Mouse (Mus musculus) lung, adult 2 months (tissue): Measurements from ENCODE around the gene Alk.

Experiments
- CTCF ChIP-seq: fragments of 200-500 bp; IDR thresholded peaks from 2 replicates; pipeline ENCODE4 v1.5.1; 2011; ENCODE audit warnings: mild to moderate bottlenecking, low read length, control low read depth; ENCODE audit not compliant: insufficient read depth
- POLR2A ChIP-seq: fragments of 200-500 bp; IDR thresholded peaks from 2 replicates; pipeline ENCODE4 v1.6.1; 2011; ENCODE audit warnings: low read depth, mild to moderate bottlenecking, control low read depth, low read length, borderline replicate concordance; ENCODE audit errors: extremely low read depth

DNA sequence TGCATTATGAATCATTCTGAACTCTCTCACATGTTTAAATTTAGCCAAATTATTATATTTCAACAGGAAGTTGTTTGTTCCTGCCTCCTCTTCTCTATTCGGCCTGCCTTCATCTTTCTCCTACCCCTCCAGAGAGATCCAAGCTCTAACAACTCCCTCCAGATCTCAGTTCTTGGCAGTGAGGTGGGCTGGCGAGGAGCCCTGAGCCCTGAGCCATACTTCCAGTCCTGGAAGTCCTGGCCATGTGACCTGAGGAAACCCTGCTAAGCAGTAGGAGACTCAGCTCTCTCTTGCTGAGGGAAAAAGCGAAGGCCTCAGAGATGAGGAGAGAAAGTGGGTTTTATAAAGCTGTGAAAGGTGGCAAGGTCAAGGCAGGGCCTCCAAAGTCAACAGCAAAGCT, 689.9 kb downstream of the Alk start:
- TF ChIP-seq CTCF (no peak), POLR2A (no peak)
